Mouse (Mus musculus) limb, embryonic 10.5 days (tissue): Measurements from ENCODE around the gene Folr2. TPM values are rescaled to one million over a fixed set of nuclear protein-coding genes. Genes with fewer than 3 reads are reported as not detected.
A peak's percentile ranks its signal among the peaks of the same experiment; 100 is the strongest.

Experiments used
- DNase-seq: peaks from one replicate; pipeline ENCODE4 v3.0.0-alpha.2; 2017; ENCODE audit warnings: low spot score
- H3K27ac ChIP-seq: fragments of 300-500 bp; sonication (generic); 2 replicates; pipeline ENCODE4 v1.5.1; 2016; ENCODE audit warnings: mild to moderate bottlenecking
- H3K27me3 ChIP-seq: fragments of 300-500 bp; sonication (generic); 2 replicates; pipeline ENCODE4 v1.6.1; 2016; ENCODE audit warnings: low read depth, mild to moderate bottlenecking; ENCODE audit not compliant: poor library complexity, severe bottlenecking
- H3K36me3 ChIP-seq: fragments of 300-500 bp; sonication (generic); 2 replicates; pipeline ENCODE4 v1.6.1; 2016; ENCODE audit warnings: mild to moderate bottlenecking, moderate library complexity
- H3K4me1 ChIP-seq: fragments of 300-500 bp; sonication (generic); 2 replicates; pipeline ENCODE4 v1.6.1; 2016
- H3K4me3 ChIP-seq: fragments of 300-500 bp; sonication (generic); 2 replicates; pipeline ENCODE4 v1.5.1; 2016; ENCODE audit warnings: mild to moderate bottlenecking, moderate library complexity
- H3K9me3 ChIP-seq: fragments of 300-500 bp; sonication (generic); replicated peaks from 2 replicates; pipeline ENCODE4 v1.6.1; 2016; ENCODE audit warnings: mild to moderate bottlenecking
- WGBS: fragments of 180-500 bp; shearing (Covaris S2); methylation state at CpG from one replicate; pipeline ENCODE4 v1.1.7; 2016; 5-methylcytosine and 5-hydroxymethylcytosine counted together
- polyA plus RNA-seq: library from polyadenylated mRNA; unstranded; fragments of >200 nt; fragmentation: Nextera tagmentation; extraction: Ambion mirVana; gene quantifications from 2 replicates; pipeline ENCODE4 v1.2.1, GENCODE M21; 2016

The Folr2 gene
- polyA plus RNA-seq, 1 experiment from 2014 or later, result 0.21 TPM

DNA sequence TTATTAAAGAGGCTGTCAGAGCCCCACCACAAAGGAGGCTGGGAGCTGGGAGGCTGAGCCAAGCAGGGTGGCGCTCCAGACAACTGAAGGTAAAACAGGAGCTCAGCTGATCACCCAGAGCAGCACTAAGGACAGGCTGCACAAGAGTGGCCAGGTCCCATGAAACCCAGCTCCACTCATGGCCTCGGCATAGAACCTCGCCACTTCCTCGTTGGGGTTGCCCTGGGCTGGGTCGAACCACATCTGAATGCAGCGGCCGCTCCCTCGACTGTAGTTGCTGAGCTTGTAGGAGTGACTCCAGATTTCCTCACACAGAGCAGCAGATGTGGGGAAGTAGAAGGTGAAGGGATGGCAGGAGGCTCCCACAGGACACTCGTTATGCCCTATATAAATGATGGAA lies 1.4 kb upstream of the Folr2 start:
- no peaks in the 10 kb centered on the region for H3K27me3 ChIP-seq
- 83% methylated on average over 9 of the region's 9 CpGs for WGBS
- no peaks in the 10 kb centered on the region for H3K36me3 ChIP-seq

DNA sequence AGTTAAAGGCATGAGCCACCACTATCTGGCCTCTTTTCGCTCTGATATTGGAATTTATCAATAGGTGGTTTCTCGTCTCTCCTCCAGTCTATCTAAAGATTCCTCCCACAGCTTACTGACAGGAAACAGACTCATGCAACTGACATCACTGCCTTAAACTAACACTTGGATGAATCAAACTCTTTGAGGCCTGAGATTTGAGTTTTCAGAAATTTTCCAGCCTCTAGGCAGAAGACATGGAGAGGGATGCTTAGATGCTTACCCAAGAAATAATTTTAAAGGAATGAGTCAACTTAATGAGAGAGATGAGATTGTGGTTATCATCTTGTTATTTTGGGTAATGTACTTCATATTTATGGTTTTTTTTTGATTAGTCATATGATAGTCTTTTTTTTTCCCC lies 3.2 kb downstream of the Folr2 start:
- no peak for DNase-seq
- H3K36me3 ChIP-seq, result no peaks in the 10 kb centered on the region
- H3K9me3 ChIP-seq, result no peaks in the 10 kb centered on the region
- no peak overlapping the region for H3K4me3 ChIP-seq
- no peaks in the 10 kb centered on the region for H3K27me3 ChIP-seq
- no peak overlapping the region for H3K27ac ChIP-seq
- 90% methylated on average over 2 of the region's 2 CpGs for WGBS
- H3K4me1 ChIP-seq, result no peaks in the 10 kb centered on the region

More for the DNA sequence above, 1.4 kb upstream of the Folr2 start:
- Histone ChIP-seq H3K4me1 (no peaks in the 10 kb centered on the region), H3K4me3 (no peak overlapping the region), H3K27ac (no peak overlapping the region), H3K9me3 (no peaks in the 10 kb centered on the region)
- no peak for DNase-seq

DNA sequence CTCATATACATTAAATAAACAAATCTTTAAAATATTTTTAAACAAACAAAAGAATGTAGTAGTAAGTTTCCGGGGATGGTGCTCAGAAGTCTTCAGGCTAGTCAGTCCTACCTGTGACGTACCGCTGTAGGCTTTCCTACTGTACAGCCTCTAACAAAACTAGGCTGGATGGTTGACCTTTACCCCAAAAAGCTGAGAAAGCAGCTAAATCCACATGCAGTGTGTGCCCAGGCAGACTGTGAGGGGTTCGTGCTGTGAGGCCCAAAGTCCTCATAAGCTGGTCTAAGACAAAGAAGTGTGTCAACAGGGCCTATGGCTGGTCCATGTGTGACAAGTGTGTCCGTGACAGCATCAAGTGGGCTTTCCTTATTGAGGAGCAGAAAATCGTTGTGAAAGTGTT lies 4.1 kb downstream of the Folr2 start:
- Histone ChIP-seq H3K4me3 (no peak overlapping the region), H3K27me3 (no peaks in the 10 kb centered on the region), H3K9me3 (no peaks in the 10 kb centered on the region), H3K4me1 (no peaks in the 10 kb centered on the region), H3K36me3 (no peaks in the 10 kb centered on the region), H3K27ac (no peak overlapping the region)
- 93% methylated on average over 6 of the region's 6 CpGs for WGBS
- no peak for DNase-seq

DNA sequence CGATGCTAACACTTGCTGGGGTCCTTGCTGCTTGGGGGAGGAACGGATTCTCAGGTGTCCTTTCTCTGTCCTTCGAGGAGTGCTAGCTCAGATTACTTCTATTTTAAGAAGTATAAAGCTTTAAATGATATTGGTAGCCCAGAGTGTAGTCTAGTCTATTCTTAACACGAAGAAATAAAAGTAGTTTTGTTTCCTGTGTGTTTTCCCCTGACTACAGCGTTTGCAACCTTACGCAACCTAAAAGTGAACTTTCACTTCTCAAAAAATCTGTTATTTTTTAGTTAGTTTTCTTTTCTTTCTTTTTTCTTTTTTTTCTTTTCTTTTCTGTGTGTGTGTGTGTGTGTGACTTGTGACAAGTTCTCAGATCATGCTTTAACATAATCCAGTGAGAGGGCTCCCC lies 5.3 kb downstream of the Folr2 start:
- DNase-seq, result no peak
- 85% methylated on average over 6 of the region's 6 CpGs for WGBS
- no peaks in the 10 kb centered on the region for H3K27me3 ChIP-seq
- no peak overlapping the region for H3K27ac ChIP-seq
- no peaks in the 10 kb centered on the region for H3K4me1 ChIP-seq
- no peaks in the 10 kb centered on the region for H3K36me3 ChIP-seq
- no peaks in the 10 kb centered on the region for H3K9me3 ChIP-seq
- no peak overlapping the region for H3K4me3 ChIP-seq

DNA sequence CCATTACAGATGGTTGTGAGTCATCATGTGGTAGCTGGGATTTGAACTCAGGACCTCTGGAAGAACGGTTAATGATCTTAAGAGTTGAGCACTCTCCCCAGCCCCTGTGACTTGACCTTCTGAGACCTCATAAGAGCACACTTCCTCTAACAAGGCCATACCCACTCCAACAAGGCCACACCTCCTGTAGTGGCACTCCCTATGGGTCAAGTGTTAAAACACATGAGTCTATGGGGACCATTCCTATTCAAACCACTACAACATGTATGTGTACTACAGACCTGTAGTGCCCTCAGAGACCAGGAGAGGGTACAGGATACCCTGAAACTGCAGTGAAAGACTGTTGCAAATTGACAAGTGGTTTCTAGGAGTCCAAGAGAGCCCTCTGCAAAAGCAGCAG lies 9.1 kb downstream of the Folr2 start:
- DNase-seq, result no peak
- WGBS, result 97% methylated on average over 1 of the region's 1 CpGs
- Histone ChIP-seq H3K4me1 (no peaks in the 10 kb centered on the region), H3K27me3 (no peaks in the 10 kb centered on the region), H3K36me3 (no peaks in the 10 kb centered on the region), H3K4me3 (no peak overlapping the region), H3K27ac (no peak overlapping the region), H3K9me3 (no peaks in the 10 kb centered on the region)

DNA sequence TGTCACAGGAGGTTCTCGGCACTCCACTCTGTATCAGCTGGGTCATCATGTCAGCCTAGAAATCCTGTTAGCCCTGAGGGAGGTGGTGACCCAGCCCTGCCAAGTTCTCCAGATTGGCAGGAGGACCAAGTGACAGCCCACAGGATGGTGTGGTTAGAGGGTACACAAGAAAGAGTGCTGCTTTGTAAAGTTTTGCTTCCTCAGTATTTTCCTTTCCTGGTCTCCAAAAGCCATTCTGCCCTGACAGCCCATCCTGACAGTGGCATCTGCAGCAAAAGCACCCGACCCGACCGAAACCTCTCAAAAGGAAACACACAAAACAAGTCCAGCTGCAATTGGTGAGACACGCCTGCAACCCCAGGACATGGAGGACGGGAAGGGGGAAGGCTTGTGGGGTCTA lies 12.8 kb downstream of the Folr2 start:
- no peaks in the 10 kb centered on the region for H3K36me3 ChIP-seq
- H3K27ac ChIP-seq, result no peak overlapping the region
- DNase-seq, result no peak
- H3K9me3 ChIP-seq, result no peaks in the 10 kb centered on the region
- no peak overlapping the region for H3K4me3 ChIP-seq
- H3K4me1 ChIP-seq, result no peaks in the 10 kb centered on the region
- no peaks in the 10 kb centered on the region for H3K27me3 ChIP-seq
- 68% methylated on average over 6 of the region's 6 CpGs for WGBS

DNA sequence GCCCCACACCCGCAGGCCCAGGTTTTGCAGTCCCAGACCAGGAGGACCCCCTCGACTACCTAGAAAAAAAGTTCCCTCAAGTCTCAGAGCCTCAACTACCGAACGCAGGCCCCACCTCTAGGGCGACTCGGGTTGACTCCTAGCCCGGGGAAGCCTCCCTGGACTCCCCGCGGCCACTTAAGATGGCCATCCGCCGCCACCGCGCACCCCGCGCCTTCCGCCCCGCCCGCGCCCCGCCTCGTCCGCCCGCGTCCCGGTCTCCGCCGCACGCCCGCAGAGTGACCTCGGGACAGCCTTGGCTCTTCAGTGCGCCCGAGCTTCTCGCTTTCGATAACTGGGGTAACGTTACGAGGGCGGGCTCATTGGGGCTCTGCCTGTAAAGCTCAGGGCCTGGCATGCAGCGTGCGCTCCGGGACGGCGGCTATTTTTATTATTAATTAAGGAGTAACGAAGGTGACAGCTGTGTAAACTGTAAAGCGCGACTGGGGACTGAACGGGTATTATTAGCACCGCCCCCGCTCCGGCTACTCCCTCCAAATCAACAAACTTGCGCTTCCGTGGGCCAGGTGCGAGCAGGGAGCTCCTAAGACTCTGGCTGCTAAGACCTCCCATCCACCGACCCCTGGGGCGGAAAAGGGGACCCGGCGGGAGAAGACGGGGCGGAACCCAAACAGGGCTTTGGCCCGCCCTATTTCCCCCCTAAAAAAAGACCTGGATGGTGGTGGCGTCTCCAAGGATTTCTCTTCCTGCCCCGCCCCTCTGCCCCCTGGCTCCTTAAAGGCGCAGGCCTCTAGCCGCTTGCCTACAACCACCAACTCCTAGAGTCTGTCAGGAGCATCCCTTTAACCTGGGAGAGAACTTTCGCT lies 19.2 kb downstream of the Folr2 start, which contains the start of gene Inppl1:
Gene Inppl1 (minus strand): TSS at position 624 of the 866 bp plus-strand sequence.
- Histone ChIP-seq H3K27me3 (no peaks in the 10 kb centered on the region), H3K4me1 (peaks cover 33% of the 10 kb centered on the region), H3K9me3 (no peaks in the 10 kb centered on the region), H3K4me3 (peak within 1 kb of the TSS; percentile 96), H3K36me3 (peaks cover 21% of the 10 kb centered on the region), H3K27ac (peak within 1 kb of the TSS; percentile 100)
- WGBS, result under 1% methylated on average over 64 of the region's 64 CpGs
- peak; percentile 89 for DNase-seq

DNA sequence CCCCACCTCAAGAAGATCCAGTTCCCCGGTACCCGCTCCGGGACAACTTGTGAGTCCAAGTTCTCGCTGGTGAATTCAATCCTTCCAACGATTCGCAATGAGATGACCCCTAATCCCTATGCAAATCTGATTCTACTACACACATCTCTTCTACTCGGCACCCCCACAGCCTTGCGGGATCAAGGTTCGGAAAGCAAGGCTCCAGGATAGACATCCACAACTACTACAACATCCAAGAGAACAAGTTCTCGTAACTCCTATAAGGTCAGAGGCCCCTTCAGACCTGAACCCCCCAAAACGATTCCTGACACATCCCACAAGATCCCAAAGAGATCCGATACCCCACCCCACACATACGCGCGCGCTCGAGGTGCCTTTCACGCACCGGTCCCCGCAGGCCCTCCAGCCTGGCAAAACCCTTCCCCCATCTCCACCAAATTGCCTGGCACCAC lies 19.8 kb downstream of the Folr2 start:
- peak overlapping the region; percentile 96 for H3K4me3 ChIP-seq
- H3K36me3 ChIP-seq, result peaks cover 27% of the 10 kb centered on the region
- no peaks in the 10 kb centered on the region for H3K9me3 ChIP-seq
- H3K27ac ChIP-seq, result peak overlapping the region; percentile 100
- no peak for DNase-seq
- no peaks in the 10 kb centered on the region for H3K27me3 ChIP-seq
- under 1% methylated on average over 20 of the region's 20 CpGs for WGBS
- peaks cover 33% of the 10 kb centered on the region for H3K4me1 ChIP-seq

DNA sequence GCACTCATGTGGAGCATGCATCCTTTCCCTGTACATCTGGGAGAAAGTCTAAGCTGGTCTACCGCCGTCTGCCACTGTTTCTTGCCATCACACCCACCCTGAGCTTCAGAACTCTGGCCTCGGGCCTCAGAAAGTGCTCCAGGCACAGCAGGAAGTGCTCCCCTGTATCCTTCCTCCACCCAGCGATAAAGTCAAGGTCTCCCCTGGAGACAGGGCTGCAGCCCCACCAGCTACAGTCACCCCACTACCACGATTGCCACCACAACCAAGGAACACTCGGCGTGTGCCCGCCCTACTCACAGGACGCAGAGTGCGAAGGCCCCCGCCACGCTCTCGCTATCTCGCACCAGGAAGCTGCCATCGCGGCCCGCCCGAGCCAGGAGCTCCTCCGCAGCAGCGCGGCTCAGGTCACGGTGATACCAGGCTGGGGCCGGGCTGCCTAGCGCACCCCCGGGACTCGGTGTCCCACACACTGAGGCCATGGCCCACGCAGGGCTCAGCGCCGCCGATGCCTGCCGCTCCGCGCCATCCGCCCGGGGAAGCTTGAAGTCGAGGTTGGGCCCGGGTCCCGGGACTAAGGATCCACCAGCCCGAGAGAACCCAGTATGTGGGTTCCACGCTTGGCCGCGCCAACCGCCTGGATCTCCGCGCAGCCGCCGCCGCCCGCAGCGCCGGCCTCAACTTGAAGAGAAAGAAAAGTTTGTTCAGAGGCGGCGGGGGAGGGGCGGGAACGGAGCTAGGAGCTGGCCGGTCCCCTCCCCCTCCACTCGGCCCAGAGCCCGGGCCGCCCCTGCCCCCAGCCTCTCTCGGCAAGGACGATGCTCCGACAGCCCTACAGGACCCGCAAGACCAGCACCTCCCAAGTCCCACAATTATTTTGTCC lies 20.5 kb downstream of the Folr2 start:
- peaks cover 33% of the 10 kb centered on the region for H3K4me1 ChIP-seq
- no peaks in the 10 kb centered on the region for H3K27me3 ChIP-seq
- peak; percentile 85 for DNase-seq
- H3K9me3 ChIP-seq, result no peaks in the 10 kb centered on the region
- H3K4me3 ChIP-seq, result peak overlapping the region; percentile 96
- peak overlapping the region; percentile 100 for H3K27ac ChIP-seq
- WGBS, result under 1% methylated on average over 62 of the region's 63 CpGs
- peaks cover 34% of the 10 kb centered on the region for H3K36me3 ChIP-seq

DNA sequence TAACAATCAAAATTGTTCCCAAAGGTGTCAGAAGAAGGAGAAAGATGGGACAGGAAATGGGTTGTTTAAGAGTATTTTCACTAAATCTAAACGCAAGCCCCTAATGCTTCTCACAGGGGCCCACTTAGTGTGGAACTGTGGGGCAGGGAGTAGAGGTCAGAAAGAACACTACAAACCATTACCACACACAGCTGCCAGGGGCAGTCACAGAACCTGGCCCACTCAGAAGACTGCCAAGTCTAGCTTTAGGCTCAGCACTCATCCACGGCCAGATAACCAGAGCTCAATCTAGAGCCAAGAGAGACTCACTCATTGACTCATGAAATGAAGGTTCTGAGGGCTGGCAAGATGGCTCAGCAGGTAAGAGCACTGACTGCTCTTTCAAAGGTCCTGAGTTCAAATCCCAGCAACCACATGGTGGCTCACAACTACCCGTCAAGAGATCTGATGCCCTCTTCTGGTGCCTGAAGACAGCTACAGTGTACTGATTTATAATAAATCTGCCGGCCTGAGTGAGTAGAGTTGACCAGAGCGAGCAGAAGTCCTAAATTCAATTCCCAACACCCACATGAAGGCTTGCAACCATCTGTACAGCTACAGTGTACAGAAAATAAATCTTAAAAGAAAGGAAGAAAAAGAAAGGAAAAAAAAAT lies 21.4 kb downstream of the Folr2 start:
- DNase-seq, result no peak
- H3K4me1 ChIP-seq, result peaks cover 33% of the 10 kb centered on the region
- peaks cover 43% of the 10 kb centered on the region for H3K36me3 ChIP-seq
- H3K9me3 ChIP-seq, result no peaks in the 10 kb centered on the region
- peak overlapping the region; percentile 100; the same call in 1 of the 2 replicates for H3K27ac ChIP-seq
- H3K27me3 ChIP-seq, result no peaks in the 10 kb centered on the region
- peak overlapping the region; percentile 96 for H3K4me3 ChIP-seq
- 54% methylated on average over 5 of the region's 5 CpGs for WGBS

DNA sequence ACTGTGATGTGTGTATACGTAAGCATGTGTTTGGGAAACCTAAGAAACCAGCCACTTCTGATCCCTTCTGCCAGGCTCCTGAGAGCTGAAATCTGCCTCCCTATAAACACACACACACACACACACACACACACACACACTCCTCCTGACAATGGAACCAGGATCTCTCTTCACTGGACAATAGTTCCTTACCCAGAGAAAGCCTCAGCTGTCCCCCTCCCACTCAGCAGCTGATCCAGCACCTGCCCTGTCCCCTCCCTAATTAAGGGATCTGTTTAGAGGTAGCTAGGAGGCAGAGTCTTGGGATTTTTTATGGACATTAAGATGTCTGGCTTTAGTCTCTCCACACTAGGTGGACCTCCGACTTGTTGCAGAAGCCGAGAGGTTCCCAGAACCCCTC lies 22.1 kb downstream of the Folr2 start:
- DNase-seq, result no peak
- Histone ChIP-seq H3K27me3 (no peaks in the 10 kb centered on the region), H3K9me3 (no peaks in the 10 kb centered on the region), H3K36me3 (peaks cover 50% of the 10 kb centered on the region), H3K4me3 (peak overlapping the region; percentile 96), H3K27ac (peak overlapping the region; percentile 27; the same call in 1 of the 2 replicates), H3K4me1 (peaks cover 33% of the 10 kb centered on the region)
- WGBS, result 79% methylated on average over 3 of the region's 3 CpGs

DNA sequence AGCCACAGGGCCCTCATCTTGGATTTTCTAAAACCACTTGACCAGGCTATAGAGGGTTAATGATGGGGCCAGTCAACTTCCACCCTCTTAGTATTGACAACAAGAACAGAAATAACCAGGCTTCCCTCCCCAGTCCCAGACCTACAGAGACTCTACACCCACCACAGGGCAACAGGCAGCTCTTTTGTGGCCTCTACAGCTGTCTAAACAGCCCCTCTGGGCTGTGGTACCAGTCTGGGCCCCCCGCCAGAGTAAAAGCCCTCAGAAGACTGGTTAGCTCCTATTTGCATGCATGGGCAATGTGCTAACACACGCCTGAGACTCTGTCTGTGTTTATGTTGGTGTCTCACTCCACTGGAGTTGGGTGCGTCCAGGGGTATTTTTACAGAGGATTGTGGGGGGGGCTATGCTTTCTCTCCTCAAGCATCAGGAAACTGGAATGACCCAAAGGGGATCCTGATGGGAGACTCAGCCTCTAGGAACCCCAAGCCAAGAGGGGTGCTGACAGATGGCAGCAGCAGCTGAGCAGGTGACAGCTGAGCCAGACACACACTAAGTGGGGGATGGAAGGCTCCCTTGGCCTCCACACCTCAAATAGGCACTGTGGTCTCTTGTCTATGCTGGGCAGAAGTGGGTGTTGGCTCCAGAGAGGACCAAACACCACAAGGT lies 22.9 kb downstream of the Folr2 start:
- 77% methylated on average over 3 of the region's 3 CpGs for WGBS
- peaks cover 59% of the 10 kb centered on the region for H3K36me3 ChIP-seq
- peaks cover 33% of the 10 kb centered on the region for H3K4me1 ChIP-seq
- no peak overlapping the region for H3K4me3 ChIP-seq
- H3K27ac ChIP-seq, result 0 out of 2 replicates have a peak overlapping the region, but pooled peaks have one; percentile 21
- no peaks in the 10 kb centered on the region for H3K9me3 ChIP-seq
- no peaks in the 10 kb centered on the region for H3K27me3 ChIP-seq
- no peak for DNase-seq
